Mouse (Mus musculus) G1E (cell line): ENCODE measurements around the gene Kremen1. TPM values are rescaled to one million over a fixed set of nuclear protein-coding genes. Genes with fewer than 3 reads are reported as not detected.

ENCODE experiments used
- ATAC-seq: 2 replicates; pipeline ENCODE4 v1.8.0; 2016; ENCODE audit warnings: mild to moderate bottlenecking; ENCODE audit not compliant: insufficient number of reproducible peaks, poor library complexity, low FRiP score, severe bottlenecking; ENCODE audit errors: extremely low read depth
- DNase-seq: peaks from one replicate; pipeline ENCODE4 v3.0.0; 2012; ENCODE audit warnings: low spot score
- H3K27me3 ChIP-seq: 2 replicates; pipeline ENCODE4 v1.6.1; 2012; ENCODE audit warnings: mild to moderate bottlenecking, low read length, inconsistent platforms; ENCODE audit not compliant: insufficient read depth
- H3K36me3 ChIP-seq: replicated peaks from 2 replicates; pipeline ENCODE3; 2012; ENCODE audit warnings: mild to moderate bottlenecking, inconsistent platforms
- H3K4me1 ChIP-seq: 2 replicates; pipeline ENCODE4 v1.6.1; 2012; ENCODE audit warnings: low read depth, low read length, inconsistent platforms, mixed read lengths; ENCODE audit not compliant: insufficient read depth
- H3K4me3 ChIP-seq: 2 replicates; pipeline ENCODE4 v1.5.1; 2012; ENCODE audit warnings: low read depth, mild to moderate bottlenecking, inconsistent platforms, low read length, moderate library complexity, mixed read lengths
- H3K9me3 ChIP-seq: replicated peaks from 2 replicates; pipeline ENCODE4 v1.6.1; 2012; ENCODE audit warnings: inconsistent platforms
- CTCF ChIP-seq: IDR thresholded peaks from 2 replicates; pipeline ENCODE4 v1.5.1; 2012; ENCODE audit warnings: low read depth, low read length, inconsistent platforms, mixed read lengths
- GATA1 ChIP-seq: IDR thresholded peaks from 2 replicates; pipeline ENCODE4 v1.6.1; 2012; ENCODE audit warnings: borderline replicate concordance, low read length, inconsistent platforms, mixed read lengths
- GATA2 ChIP-seq: IDR thresholded peaks from 2 replicates; pipeline ENCODE4 v1.6.1; 2012; ENCODE audit warnings: low read depth, low read length, inconsistent platforms, borderline replicate concordance
- POLR2AphosphoS5 ChIP-seq: IDR thresholded peaks from 2 replicates; pipeline ENCODE4 v1.6.1; 2012; ENCODE audit warnings: low read depth, low read length, inconsistent platforms; ENCODE audit not compliant: insufficient replicate concordance
- TAL1 ChIP-seq: conservative IDR thresholded peaks from 2 replicates; pipeline ENCODE4 v1.6.1; 2012; ENCODE audit warnings: low read depth, low read length, inconsistent platforms, mixed read lengths
- polyA plus RNA-seq: library from polyadenylated mRNA; stranded (reverse); fragments of >175 nt; gene quantifications from 2 replicates; pipeline ENCODE4 v1.2.3, GENCODE M21; 2012
- total RNA-seq, 2 experiments: library from RNA; stranded (forward) in 1 of 2; stranded (reverse) in 1 of 2; fragments of 200-1000 nt in 1 of 2; fragments of >200 nt in 1 of 2; fragmentation: Nextera tagmentation in 1 of 2; gene quantifications; 2 replicates each; pipeline ENCODE4 v1.2.3; 2014 to 2017

Kremen1 gene
- total and polyA plus RNA-seq, 3 experiments: 2.8 to 3.4 (median 3.0) TPM

GRCm38 (mm10) chr11:5297148-5298006, 36.0 kb upstream of the Kremen1 start:
- H3K4me1 ChIP-seq: no peaks in the 10 kb centered on the region
- H3K9me3 ChIP-seq: no peaks in the 10 kb centered on the region
- no peak for ATAC-seq
- DNase-seq: no peak
- H3K36me3 ChIP-seq: peaks cover 8% of the 10 kb centered on the region
- TF ChIP-seq CTCF: no peak
- TF ChIP-seq GATA2: no peak
- TF ChIP-seq POLR2AphosphoS5: no peak
- TF ChIP-seq GATA1: no peak
- no peak for TF ChIP-seq TAL1
- no peak overlapping the region for H3K4me3 ChIP-seq
- no peaks in the 10 kb centered on the region for H3K27me3 ChIP-seq

DNA sequence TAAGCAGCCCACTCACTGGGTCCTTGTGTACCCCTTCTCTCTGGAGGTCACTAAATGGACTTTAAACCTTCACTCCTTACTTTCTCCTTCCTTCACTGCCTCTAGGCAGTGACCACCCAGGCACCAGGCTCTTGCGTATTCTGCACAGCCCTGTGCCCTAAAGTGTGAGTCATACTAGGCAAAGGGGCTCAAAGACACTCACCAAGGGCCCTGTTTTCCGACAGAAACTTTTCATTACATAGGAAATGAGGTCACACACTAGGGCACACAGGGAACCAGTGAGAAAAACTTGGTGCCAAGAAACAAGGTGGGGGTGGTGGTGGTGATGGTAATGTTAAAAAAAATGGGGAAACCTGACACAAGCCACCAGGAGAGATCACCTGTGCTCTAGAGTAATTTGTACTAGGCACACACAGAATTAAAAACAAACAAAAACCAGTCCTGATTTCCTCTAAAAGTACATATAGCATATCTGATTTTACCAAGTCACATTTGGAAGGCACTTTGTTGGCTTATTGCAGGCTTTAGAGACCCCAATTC, 35.3 kb upstream of the Kremen1 start:
- no peaks in the 10 kb centered on the region for H3K9me3 ChIP-seq
- no peak for TF ChIP-seq POLR2AphosphoS5
- TF ChIP-seq CTCF: no peak
- no peak for TF ChIP-seq GATA2
- no peak for TF ChIP-seq TAL1
- no peak for TF ChIP-seq GATA1
- H3K27me3 ChIP-seq: no peaks in the 10 kb centered on the region
- no peak for DNase-seq
- peaks cover 8% of the 10 kb centered on the region for H3K36me3 ChIP-seq
- no peak overlapping the region for H3K4me3 ChIP-seq
- ATAC-seq: no peak
- H3K4me1 ChIP-seq: no peaks in the 10 kb centered on the region

DNA sequence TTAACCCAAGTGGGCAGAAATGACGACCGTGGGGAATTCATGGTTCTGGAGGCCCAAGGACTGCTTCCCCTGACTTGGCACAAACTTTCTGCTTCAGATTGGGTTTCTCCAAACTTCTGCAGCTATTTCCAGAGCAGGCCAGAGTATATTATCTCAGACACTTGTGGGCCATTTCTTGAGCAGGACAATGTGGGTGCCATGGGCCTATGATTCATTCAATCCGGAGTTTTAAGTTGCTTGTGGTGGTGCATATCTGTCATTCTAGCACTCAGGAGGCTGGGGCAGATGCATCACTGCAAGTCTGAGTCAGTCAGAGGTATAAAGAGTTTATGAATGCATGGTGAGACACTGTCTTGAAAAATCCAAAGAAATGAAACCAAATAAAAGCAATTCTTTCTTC, 33.4 kb upstream of the Kremen1 start:
- Histone ChIP-seq H3K9me3 (no peaks in the 10 kb centered on the region), H3K4me3 (no peak overlapping the region), H3K36me3 (peaks cover 12% of the 10 kb centered on the region), H3K27me3 (no peaks in the 10 kb centered on the region), H3K4me1 (no peaks in the 10 kb centered on the region)
- no peak for TF ChIP-seq GATA1
- TF ChIP-seq GATA2: no peak
- TF ChIP-seq CTCF: no peak
- TF ChIP-seq POLR2AphosphoS5: no peak
- TF ChIP-seq TAL1: no peak
- no peak for DNase-seq
- ATAC-seq: no peak

- no peaks in the 10 kb centered on the region for H3K9me3 ChIP-seq
- DNase-seq (peak; percentile 39), ATAC-seq (no peak)
- no peaks in the 10 kb centered on the region for H3K4me1 ChIP-seq
- H3K27me3 ChIP-seq: no peaks in the 10 kb centered on the region
- TF ChIP-seq POLR2AphosphoS5 (no peak), CTCF (peak; percentile 81)
- H3K4me3 ChIP-seq: no peak overlapping the region
- peaks cover 47% of the 10 kb centered on the region for H3K36me3 ChIP-seq
Measured at GRCm38 (mm10) chr11:5290691-5291090, 29.3 kb upstream of the Kremen1 start.

GRCm38 (mm10) chr11:5289826-5290580, 28.6 kb upstream of the Kremen1 start:
- no peaks in the 10 kb centered on the region for H3K9me3 ChIP-seq
- H3K36me3 ChIP-seq: peaks cover 53% of the 10 kb centered on the region
- no peaks in the 10 kb centered on the region for H3K4me1 ChIP-seq
- no peak overlapping the region for H3K4me3 ChIP-seq
- H3K27me3 ChIP-seq: no peaks in the 10 kb centered on the region
- TF ChIP-seq GATA2 (no peak), GATA1 (no peak), POLR2AphosphoS5 (no peak), TAL1 (no peak), CTCF (no peak)
- no peak for ATAC-seq
- no peak for DNase-seq

DNA sequence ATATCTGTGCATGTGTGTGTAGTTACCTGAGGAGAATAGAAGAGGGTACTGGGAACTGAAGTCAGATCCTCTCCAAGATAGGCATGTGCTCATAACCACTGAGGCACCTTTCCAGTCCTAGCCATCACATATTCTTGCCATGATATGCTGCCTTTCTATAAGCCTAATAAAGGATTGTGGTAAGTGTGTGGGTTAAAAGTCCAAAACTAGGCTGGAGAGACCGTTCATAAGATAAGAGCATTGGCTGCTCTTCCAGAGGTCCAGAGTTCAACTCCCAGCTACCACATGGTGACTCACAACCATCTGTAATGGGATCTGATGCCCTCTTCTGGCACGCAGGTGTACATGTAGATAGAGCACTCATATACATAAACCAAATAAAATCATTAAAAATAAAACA, 22.6 kb upstream of the Kremen1 start:
- ATAC-seq (no peak), DNase-seq (no peak)
- peaks cover 88% of the 10 kb centered on the region for H3K36me3 ChIP-seq

More for the DNA sequence above, 22.6 kb upstream of the Kremen1 start:
- no peaks in the 10 kb centered on the region for H3K27me3 ChIP-seq
- no peaks in the 10 kb centered on the region; the same call in 1 of the 2 replicates for H3K4me1 ChIP-seq
- H3K9me3 ChIP-seq: no peaks in the 10 kb centered on the region
- no peak for TF ChIP-seq GATA1
- TF ChIP-seq GATA2: no peak
- no peak for TF ChIP-seq POLR2AphosphoS5
- TF ChIP-seq CTCF: no peak
- TF ChIP-seq TAL1: no peak
- no peak overlapping the region for H3K4me3 ChIP-seq
